Mouse (Mus musculus) WW6 (cell line): ENCODE data around the gene Me3.
A peak's percentile ranks its signal among the peaks of the same experiment; 100 is the strongest.

Experiments
- DNase-seq: peaks from one replicate; pipeline ENCODE4 v3.0.0-alpha.2; 2013; ENCODE audit warnings: low read depth, low spot score

Me3 gene

DNA sequence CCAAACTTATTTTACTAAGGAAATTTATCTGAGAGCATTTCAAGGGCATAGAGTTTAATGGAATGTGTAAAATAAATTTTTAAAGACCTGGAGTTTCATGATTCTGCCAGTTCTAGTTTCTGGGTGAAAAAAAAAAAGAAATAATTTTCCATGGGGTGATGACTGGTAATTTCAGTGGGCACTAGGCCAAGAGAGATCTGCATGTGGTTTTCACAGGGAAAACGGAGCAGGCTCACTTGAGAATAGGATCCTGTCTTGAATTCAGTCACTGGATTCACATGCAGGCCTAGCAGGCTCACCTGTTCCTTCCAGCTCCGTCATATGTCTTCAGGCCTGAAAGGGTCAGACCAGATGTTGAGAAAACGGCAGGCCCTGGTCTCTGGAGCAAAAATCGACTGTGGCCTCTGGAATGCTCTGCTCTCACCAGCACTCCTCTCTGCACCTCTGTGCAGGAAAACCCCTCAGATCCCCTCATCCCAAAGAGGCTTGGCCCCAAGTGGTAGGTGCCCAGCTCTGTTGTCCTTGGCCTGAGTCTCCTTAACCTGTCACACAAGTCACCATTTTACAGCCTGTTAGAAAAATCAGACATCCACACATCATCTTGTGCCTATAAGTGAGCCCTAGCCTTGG is 196.4 kb downstream of the Me3 start:
- DNase-seq = no peak

DNA sequence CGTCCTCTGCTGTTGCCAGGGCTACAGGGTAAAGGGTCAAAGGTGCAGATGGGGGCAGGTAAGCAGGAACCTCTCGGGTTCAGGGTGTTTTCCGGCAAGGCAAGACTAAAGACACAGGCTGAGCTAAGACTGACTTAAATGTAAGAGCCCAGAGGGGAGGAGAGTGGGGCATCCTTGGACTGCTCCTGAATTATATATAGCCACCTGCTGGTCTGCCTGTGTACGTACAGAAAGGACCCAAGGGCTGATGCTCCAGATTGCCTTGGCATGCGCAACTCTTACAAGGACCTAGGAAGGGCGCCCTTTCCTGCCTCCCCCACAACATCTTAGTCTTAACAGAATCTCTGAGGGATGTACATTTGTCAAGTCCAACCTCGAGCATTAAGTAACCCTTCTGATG is 197.0 kb downstream of the Me3 start:
- no peak for DNase-seq

DNA sequence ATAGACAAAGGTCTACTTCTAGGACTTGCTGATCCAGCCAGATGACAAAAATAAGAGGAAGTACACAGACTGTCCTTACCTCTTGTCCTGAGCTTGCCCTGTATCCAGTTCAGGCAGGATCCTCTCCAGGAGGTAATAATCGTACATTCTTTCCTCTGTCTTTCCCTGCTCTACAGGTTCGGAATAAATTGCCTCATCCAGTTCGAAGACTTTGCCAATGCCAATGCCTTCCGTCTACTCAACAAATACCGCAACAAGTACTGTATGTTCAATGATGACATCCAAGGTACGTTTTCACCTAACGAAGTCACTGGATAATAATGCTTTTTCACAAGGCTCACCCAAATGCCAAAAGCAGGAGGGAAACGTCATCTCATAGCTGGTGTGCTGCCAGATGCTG is 201.3 kb downstream of the Me3 start:
- DNase-seq = no peak

DNA sequence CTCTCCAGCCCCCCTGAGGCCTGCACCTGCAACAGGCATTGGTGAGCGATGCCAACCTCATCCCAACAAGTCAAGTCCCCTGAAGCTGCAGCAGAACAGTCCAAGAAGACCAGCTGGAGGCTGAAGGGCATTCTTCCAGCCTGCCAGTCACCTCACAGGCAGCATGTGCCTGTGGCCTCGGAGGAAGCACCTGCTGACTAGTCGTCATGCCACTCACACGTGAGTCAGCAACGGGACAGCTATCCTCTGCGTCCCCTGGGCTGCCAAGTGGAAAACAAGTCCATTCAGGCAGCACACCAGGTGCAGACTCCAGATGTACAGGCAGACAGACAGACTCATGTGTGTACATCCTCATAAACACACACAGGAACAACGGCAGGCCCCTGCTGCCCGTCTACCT is 203.4 kb downstream of the Me3 start:
- DNase-seq = no peak

DNA sequence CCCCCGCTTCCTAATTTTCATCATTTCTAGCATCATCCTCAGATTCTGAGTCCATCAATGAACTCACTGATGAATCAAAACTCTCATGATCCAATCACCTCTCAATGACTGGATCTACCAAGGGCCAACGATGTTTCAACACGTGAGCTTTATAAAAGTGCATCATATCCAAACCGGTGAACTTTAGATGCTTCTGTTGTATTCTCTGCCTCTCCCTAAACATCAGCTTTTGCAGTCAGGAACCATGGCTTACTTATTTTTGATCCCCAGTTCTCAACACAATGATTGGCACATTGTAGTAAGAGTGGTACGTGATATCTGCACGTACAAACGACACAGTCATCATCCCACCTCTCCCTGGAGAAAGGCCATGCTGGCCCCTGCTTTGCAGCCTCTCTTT is 204.5 kb downstream of the Me3 start:
- no peak for DNase-seq

DNA sequence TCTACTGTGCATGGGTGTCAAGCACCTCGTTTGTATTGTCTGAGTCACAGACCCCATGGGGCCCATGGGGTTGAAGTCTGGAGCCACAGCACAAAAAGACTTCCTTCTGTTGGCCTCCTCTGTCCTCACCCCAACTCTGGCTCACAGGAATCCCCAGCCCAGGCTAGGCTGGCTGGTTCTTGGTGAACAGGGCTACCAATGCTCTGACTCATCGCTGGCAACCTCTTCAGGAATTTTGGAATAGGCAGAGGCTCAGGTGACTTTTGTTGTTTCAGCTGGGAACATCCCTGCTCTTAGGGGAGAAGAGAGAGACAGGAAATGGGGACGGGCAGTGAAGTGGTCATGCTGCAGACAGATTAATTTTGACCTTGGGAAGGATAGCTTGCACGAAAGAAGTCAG is 205.6 kb downstream of the Me3 start:
- no peak for DNase-seq

DNA sequence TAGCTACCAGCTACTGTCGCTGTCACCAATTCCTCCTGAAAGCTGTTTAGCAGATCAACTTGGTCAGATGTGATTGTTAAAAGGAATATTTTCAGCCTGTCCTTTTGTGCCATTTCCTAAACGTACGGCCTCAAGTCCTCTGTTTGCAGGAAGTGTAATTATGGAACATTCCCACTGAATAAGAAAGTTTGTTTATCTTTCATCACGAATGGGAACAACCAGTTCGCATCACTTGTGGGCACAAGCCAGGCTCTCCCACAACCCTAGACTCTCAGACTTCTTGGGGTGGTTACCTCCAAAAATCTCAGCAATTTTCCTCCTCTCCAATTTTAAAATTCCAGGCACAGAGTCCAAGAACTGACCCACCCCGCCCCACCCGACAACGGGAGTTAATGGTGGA is 207.5 kb downstream of the Me3 start:
- no peak for DNase-seq

DNA sequence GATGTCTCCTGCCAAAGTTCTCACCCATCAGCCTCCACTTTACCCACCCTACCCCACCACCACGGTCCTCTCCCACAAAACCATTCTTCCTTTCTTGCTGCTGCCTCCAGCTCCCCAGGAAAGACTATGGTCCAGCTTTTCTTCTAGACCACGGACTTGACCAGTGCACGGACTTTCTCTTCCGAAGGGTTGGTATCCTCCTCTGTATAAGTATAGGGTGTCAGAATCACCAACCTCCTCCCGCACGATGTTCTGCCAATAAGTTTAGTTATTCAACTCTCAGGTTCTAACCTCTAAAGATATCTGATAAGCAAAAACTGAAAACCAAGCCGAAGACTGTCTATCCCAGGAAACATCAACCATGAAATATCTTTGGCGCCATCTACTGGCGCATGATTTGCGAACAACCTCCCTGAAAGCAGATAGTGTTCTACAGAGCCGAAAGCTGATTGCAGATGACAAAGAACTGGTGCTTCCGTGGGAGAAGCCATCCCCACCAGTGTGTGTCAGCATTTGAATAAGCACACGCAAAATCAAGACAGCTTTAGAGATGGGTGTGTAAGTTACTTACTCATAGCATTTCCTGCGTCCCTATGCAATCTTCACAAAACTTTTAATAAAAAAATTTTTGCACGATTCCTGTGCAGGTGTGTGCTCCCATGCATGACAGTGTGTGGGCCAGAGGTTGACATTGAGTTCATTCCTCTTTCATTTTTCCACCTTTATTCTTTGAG is 209.6 kb downstream of the Me3 start:
- peak; percentile 58 for DNase-seq

DNA sequence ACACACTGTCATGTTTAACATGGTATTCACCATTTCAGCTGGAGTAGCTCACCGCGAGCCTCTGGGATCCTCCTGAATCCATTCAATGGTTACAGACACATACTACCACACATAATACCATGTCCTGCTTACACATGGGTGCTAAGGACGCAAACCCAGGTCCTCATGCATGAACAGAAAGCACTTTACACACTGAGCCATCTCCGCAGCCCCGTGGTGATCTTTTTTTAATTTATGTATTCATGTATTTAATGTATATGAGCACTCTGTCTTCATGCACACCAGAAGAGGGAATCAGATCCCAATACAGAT is 210.2 kb downstream of the Me3 start:
- DNase-seq = no peak

DNA sequence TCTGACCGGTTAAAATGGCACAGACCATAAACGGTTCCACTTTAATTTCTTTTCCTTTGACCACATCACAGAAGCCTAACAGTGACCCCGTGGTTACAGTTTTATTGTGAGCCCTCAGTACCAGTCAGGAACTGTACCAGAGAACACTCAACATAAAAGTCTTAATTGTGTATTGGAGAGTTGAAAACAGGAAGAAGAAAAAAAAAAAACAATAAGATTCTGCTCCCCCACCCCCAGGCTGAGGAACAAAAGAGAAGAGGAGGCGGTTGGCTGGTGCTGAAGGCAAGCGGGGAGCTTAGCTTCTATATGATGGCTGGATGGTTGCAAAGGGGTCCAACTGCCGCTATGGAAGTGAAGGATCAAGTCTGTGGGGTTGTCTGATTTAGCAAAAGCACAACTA is 210.9 kb downstream of the Me3 start:
- no peak for DNase-seq

DNA sequence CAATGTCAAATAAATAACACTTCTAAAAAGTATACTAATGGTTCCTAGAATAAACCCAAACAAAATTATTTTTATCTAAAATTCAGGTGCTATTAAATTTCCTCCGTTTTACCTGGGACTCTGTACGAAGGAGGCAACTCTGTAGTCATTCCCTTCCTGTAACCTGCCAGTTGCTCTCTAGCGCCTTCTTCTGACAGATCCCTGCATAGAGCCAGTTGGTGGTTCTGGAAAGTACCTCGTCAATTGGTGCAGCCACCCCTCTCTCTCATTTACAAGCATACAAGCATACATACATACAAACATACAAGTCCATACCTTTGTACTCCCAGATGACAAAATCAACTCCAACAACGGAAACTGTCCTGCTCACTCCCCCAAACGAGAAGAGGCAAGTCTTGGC is 211.3 kb downstream of the Me3 start:
- DNase-seq = peak; percentile 33

DNA sequence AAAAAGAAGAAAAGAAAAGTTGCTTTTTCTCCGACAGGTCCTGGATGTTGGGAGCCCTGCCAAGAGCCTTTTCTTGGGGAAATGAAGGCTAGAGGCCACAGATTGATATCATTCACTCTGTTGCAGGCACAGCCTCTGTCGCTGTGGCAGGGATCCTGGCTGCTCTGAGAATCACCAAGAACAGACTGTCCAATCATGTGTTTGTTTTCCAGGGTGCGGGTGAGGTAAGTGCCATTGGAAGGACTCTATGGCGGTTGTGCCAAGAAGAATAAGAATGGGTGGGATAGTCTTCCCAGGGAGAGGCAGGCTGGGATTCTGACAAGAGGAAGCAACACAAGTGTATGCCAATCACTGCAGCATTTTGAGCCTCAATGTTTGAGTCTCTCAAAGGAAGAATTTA is 213.5 kb downstream of the Me3 start:
- no peak for DNase-seq

DNA sequence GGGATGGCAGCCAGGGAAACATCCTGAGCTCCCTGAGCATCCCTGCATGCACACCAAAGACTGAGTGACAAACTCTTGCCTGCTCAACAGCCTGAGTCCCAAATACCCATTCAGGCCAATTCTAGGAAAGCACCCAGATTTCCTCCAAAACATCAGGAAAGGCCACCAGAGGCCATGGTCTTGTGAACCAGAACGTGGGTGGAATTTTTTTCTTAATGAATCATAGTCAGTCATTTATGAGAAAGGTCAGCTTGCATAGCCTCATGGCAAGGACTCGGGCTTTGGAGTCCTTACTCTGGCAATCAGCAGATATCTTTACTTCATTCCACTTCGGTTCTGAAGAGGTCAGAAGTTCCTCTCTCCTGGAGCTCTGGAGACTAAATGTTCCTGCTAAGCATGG is 218.3 kb downstream of the Me3 start:
- DNase-seq = no peak

DNA sequence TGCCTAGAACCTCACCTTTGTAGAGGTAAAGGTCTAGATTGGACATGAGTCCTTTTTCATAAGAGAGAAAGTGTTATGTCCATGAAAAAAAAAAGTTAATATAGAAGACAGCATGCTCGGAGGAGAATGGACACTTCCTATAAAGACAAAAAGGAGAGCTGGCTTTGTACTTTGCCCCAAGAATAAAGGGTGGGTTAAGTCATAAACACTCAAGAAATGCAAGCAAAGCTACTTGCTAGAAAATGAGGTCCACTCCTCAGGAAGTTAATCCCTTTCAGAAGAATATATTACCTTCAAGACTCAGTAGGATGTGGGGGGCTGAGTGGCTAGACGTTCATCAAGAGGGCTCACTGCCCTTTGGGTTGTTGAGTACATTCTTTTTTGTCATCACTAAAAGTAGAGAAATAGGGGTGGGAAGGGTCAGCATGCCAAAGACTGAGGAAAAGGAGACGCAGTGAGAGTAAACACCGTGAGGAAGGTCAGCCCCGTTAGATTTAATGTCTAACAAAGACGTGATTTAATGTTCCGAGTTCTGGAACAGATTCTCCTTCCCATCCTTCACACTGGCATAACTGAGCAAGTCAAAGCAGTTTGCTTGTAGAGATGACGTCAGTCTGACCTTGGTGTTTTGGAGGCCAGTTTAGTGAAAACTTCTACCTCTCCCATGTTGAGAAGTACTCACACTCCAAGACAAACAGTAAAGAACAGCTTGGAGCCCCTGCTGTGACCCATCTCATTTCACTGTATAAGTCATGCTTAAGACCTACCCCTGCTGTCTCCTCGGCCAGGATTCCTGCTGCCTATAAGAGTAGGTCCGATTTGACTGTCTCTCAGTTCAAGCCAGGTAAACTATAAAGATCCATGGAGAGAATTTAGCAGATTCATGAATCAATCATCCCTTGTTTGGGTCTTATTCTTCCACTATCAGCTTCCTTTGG is 220.2 kb downstream of the Me3 start:
- DNase-seq = no peak

DNA sequence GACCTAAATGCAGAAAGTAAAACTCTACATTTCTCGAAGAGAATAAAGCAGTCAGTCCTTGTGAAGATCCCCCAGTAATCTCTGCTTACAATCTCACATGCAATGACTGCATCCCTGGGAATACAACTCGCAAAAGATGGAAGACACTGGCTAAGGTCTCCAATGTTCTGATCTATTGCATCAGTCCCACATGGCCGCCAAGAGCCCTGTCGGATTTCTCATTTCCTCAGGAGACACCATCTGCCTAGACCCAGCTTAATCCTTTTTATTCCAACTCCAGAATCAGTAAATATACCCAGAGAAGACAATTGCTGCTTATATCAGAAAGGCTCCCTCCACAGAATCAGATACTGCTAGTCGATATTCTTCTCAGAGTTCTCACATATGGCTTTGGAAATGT is 220.9 kb downstream of the Me3 start:
- no peak for DNase-seq

DNA sequence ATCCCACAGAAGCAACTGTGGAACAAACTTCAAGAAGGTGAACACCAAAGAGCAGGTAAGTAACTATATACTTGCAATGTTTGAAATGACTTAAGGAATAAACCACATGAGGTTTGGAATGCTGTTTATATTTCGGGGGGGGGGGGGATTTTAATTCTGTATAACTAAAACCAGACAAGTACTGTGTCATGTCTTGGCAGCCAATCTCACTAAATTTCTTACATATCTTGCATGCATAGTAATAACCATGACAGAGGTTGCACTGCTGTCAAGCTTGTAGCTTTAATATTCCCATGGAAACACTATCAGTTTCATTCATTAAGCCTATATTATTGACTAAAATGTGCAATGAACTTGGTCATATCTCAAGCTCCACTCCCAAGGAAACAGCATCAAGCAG is 223.0 kb downstream of the Me3 start:
- no peak for DNase-seq

DNA sequence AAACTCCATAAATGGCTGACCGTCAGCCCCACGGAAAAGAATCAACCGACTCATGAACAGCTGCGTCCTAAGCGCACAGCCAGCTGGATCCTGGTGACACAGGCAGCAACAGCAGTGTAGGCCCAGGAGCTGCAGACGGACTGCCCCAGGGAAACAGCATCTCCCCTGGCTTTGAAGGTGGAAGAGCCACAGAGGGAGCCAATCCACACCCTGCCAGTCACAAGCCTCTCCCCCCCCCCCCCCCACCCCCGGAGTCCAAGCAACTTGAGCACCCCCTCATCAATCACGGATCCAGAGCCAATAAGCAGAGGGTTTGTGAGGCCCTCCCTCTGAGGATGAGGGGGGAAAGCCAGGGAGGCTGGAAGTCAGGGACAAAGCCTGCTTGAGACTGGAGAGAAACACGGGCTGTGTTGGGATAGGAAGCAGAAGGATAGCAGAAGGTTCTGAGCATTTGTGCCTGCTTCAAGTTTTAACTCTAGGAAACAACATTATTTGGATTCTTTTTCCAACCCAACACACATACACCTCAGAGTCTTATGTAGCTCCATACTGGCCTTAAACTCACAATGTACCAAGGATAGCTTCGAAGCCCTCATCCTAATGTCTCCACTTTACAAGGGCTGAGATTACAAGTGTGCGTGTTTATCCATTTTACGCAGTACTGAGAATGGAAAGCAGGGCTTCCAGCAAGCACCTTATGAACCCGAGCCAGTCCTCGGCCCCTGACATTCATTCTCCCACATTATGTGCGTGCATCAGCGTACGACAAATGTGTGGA is 224.4 kb downstream of the Me3 start:
- DNase-seq = no peak

DNA sequence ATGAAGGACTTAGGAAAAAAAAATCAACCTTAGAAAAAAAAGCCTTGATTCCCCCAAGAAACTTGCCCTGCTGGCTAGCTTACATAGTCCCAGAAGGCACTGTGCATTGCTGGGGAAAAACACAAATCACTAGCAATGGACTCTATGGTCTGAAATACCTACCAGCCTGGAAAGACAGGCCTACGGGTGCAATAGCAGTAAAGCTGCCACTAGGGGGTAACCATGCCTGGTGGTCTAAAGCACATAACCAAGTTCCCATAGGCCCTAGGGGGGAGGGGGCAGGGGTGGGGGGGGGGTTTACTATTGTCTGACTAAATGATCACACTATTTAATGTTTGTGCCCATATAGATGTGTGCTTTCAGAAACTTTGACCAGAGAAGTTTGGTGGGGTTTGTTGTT is 232.6 kb downstream of the Me3 start:
- DNase-seq = no peak

DNA sequence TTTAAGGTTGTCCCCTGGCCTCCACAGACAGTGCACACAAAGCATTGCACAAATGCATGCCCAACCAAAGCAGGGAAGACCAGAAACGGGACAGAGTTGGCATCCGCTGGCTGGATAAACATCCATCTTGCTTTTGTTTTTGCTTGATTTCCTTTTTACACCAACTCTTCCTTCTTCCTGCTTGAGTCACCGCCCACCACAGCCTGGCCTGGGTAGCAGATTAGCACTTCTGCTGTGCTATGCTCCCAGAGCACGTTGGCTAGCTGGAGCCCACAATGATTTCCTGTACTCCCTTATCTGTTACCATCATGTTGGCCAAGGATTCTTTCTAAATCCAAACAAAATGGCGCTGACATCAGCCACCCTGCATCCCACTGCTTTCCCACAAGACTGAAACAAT is 235.0 kb downstream of the Me3 start:
- no peak for DNase-seq

DNA sequence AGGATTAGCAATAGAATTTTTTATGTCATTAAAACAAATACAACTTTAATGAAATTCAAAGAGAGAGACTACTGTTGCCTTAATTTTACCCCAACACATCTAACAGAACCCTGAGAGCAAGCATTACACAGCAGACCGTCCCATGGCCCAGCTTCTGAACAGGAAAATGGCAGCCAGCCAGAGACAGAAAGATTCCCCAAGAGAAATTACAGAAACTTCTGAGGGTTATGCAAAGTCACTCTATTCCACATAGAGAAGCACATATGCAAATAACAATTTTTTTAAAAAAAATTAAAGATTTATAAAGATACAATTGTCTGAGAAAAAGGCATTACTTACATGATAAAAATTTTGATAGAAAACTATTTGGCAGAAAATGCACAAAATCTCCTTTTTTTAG is 247.5 kb downstream of the Me3 start:
- no peak for DNase-seq

DNA sequence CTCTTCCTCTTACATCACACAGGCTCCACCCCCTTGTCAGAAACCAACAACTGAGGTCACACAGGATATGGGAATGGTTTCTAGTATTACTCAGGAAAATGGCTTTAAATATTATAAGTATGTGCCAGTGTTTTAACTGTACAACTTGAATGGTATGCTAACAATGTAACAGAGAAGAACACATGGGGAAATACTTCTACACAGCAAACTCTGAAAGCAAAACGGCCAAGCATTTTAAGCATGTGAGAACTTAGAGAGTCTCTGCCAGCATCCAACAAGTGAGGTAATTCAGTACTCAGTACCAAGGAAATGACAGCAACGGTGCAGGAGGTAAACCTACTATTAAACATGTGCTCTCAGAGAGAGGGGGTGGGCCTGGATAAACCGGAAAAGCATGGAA is 252.4 kb downstream of the Me3 start:
- no peak for DNase-seq

DNA sequence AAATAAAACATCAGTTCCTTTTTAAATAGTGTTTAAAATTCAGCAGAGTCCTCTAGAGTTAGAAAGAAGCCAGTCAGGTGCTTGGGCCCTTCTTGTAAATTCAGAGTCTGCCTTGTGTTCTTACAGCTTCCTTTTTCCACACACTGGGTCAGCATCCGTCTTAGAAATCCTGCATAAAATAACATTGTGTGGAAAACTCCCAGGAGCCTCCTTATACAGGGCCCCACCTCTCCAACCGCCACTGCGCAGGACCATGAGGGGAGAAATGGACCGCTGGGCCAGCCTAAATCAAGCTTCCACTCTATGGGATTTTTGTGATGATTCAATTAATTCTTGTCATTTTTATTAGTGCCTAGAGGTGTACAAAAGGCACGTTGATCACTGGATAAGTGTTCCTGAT is 259.2 kb downstream of the Me3 start:
- no peak for DNase-seq
